Mouse (Mus musculus): Measurements from ENCODE around the gene Trappc5. TPM values are rescaled to one million over a fixed set of nuclear protein-coding genes. Genes with fewer than 3 reads are reported as not detected.

Trappc5 gene
- polyA plus RNA-seq, 1 experiment from 2014 or later = 43.6 TPM

DNA sequence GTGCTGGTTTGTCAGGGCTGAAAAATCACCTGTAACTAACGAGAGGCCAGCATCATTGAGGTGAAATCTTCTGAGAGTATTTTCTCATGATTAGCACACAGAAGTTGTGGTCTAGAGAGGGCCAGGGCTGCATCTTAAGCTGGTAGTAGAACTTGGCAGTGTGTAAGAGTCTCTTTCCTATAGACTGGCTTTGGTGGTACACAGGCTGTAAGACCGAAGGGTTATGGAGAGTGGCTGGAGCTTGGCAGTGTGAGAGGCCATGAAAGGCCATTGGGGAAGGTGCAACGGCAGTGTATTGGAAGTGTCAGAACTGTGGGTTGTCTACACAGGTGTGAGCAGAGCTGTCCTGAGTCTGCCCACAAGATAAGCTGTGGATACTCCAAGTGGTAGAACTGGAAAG is 34.2 kb downstream of the Trappc5 start:
- 81% methylated on average over 3 of the region's 3 CpGs for WGBS
- no peak overlapping the region for H3K27ac ChIP-seq (ENCODE audit: low read depth, low read length)
- no peaks in the 10 kb centered on the region for H3K9me3 ChIP-seq (ENCODE audit: control insufficient read depth, low read length)
- no peaks in the 10 kb centered on the region for H3K27me3 ChIP-seq (ENCODE audit: control insufficient read depth, insufficient read depth, low read length)
- no peak overlapping the region for H3K4me2 ChIP-seq (ENCODE audit: low read depth)
- H3K4me3 ChIP-seq (ENCODE audit: low read depth, low read length) = no peak overlapping the region
- ATAC-seq (ENCODE audit: insufficient read depth, low FRiP score, low TSS enrichment) = no peak
- DNase-seq (ENCODE audit: low spot score) = no peak
- no peaks in the 10 kb centered on the region for H3K36me3 ChIP-seq (ENCODE audit: control insufficient read depth, insufficient read depth, low read length)
- no peak overlapping the region for H3K9ac ChIP-seq (ENCODE audit: low read length)
- H3K4me1 ChIP-seq (ENCODE audit: control insufficient read depth, insufficient read depth, low read length) = no peaks in the 10 kb centered on the region

DNA sequence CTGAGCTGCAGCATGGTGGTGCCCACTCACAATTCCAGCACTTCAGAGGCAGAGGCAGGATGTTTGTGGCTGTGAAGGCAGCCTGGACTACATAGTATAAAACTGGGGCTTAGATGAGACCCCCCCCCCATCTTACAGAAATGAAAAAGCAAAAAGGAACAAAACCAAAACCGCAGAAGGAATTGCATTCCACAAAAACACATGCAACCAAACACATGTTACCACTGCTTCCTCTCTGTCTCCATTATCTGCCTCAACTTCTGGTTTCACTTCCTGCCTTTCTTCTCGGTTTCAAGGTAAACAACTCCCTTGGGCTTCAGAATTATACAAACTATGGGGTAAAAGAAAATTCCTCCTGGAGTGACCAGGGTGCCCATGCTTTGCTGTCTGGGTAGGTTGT is 35.5 kb downstream of the Trappc5 start:
- no peaks in the 10 kb centered on the region for H3K36me3 ChIP-seq (ENCODE audit: control insufficient read depth, insufficient read depth, low read length)
- H3K27ac ChIP-seq (ENCODE audit: low read depth, low read length) = no peak overlapping the region
- 64% methylated on average over 2 of the region's 2 CpGs for WGBS
- no peak overlapping the region for H3K4me3 ChIP-seq (ENCODE audit: low read depth, low read length)
- H3K4me1 ChIP-seq (ENCODE audit: control insufficient read depth, insufficient read depth, low read length) = no peaks in the 10 kb centered on the region
- H3K4me2 ChIP-seq (ENCODE audit: low read depth) = no peak overlapping the region
- DNase-seq (ENCODE audit: low spot score) = no peak
- ATAC-seq (ENCODE audit: insufficient read depth, low FRiP score, low TSS enrichment) = no peak
- H3K27me3 ChIP-seq (ENCODE audit: control insufficient read depth, insufficient read depth, low read length) = no peaks in the 10 kb centered on the region
- H3K9me3 ChIP-seq (ENCODE audit: control insufficient read depth, low read length) = no peaks in the 10 kb centered on the region
- no peak overlapping the region for H3K9ac ChIP-seq (ENCODE audit: low read length)

DNA sequence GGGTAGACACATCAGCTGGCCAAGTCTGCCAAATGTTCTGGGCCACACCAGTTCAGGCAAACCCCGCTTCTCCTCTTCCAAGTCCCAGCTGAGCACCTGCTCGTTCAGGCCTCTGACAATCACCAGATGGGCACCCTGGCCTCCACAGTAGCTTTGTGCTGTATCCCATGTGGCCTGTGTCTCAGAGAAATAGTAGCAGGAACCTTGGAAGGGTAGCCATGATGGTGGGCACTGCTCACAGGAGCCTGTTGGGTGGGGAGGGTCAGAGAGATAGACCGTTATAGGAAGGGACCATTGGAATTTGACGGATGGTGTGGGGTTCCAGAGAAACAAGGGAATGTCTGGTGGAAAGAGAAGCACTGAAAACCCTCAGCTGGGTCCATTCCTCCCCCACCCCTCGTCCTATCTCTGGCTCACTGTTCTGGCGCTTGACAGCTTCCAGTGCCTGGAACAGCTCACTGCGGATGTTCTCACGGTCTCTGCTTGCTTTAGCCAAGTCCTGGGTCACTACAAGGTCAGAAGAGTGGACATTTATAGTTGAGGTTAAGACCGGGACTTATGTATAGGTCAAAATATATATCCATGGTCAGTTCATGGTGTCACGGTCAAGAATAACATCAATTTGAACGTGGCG is 41.3 kb downstream of the Trappc5 start:
- no peaks in the 10 kb centered on the region for H3K27me3 ChIP-seq (ENCODE audit: control insufficient read depth, insufficient read depth, low read length)
- H3K27ac ChIP-seq (ENCODE audit: low read depth, low read length) = no peak overlapping the region
- no peak overlapping the region for H3K4me2 ChIP-seq (ENCODE audit: low read depth)
- no peaks in the 10 kb centered on the region for H3K9me3 ChIP-seq (ENCODE audit: control insufficient read depth, low read length)
- H3K4me3 ChIP-seq (ENCODE audit: low read depth, low read length) = no peak overlapping the region
- ATAC-seq (ENCODE audit: insufficient read depth, low FRiP score, low TSS enrichment) = no peak
- no peaks in the 10 kb centered on the region for H3K4me1 ChIP-seq (ENCODE audit: control insufficient read depth, insufficient read depth, low read length)
- no peak for DNase-seq (ENCODE audit: low spot score)
- H3K36me3 ChIP-seq (ENCODE audit: control insufficient read depth, insufficient read depth, low read length) = no peaks in the 10 kb centered on the region
- H3K9ac ChIP-seq (ENCODE audit: low read length) = no peak overlapping the region
- WGBS = 88% methylated on average over 12 of the region's 12 CpGs

DNA sequence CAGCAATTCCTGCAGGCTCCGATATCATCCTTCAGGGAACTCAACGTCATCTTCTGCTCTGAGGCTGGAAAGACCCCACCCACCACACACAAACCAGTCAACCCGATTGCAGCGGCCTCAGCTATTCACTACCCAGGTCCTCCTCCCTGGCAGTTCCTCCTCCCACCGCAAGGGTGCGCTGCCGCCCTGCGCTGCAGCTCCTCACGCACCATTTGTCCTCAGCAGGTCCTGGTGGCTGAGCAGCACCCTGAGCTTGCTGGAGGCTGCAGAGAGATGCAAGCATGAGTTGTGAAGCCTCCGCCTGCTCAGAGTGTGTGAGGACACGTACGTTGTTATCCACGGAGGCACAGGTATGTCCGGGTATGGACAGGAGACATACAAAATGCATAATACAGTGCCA is 42.5 kb downstream of the Trappc5 start:
- DNase-seq (ENCODE audit: low spot score) (peak; percentile 67), ATAC-seq (ENCODE audit: insufficient read depth, low FRiP score, low TSS enrichment) (peak; percentile 61; the same call in 1 of the 2 replicates)
- Histone ChIP-seq H3K36me3 (ENCODE audit: control insufficient read depth, insufficient read depth, low read length) (no peaks in the 10 kb centered on the region), H3K4me3 (ENCODE audit: low read depth, low read length) (no peak overlapping the region), H3K9me3 (ENCODE audit: control insufficient read depth, low read length) (no peaks in the 10 kb centered on the region), H3K27me3 (ENCODE audit: control insufficient read depth, insufficient read depth, low read length) (no peaks in the 10 kb centered on the region), H3K4me2 (ENCODE audit: low read depth) (no peak overlapping the region), H3K27ac (ENCODE audit: low read depth, low read length) (no peak overlapping the region), H3K9ac (ENCODE audit: low read length) (no peak overlapping the region), H3K4me1 (ENCODE audit: control insufficient read depth, insufficient read depth, low read length) (no peaks in the 10 kb centered on the region)
- 16% methylated on average over 14 of the region's 14 CpGs for WGBS

DNA sequence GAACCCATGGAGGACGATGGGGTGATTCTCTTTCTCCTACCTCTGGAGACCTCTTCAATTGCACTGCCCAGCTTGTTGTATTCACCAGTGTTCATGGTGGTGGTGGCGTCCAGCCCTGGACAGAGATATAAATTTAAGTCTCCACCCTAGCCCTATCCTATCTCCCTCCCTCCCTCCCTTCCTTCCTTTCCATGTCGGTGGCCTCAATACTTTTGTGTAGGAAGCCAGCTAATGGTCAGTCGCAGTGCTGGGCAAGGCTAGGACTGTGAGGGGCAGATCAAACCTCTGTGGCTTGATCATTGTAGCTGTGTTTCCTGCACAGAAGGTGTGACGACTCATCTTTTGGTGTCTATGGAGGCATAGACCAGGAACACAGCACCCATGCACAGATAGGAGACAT is 44.5 kb downstream of the Trappc5 start, which contains the start of gene Clec4g:
Clec4g (minus strand) TSS at position 101 of the 400 bp plus-strand sequence.
- H3K27ac ChIP-seq (ENCODE audit: low read depth, low read length) = no peak within 1 kb of the TSS
- H3K27me3 ChIP-seq (ENCODE audit: control insufficient read depth, insufficient read depth, low read length) = no peaks in the 10 kb centered on the region
- H3K9ac ChIP-seq (ENCODE audit: low read length) = no peak within 1 kb of the TSS
- no peak for ATAC-seq (ENCODE audit: insufficient read depth, low FRiP score, low TSS enrichment)
- DNase-seq (ENCODE audit: low spot score) = no peak
- H3K4me2 ChIP-seq (ENCODE audit: low read depth) = no peak within 1 kb of the TSS
- H3K9me3 ChIP-seq (ENCODE audit: control insufficient read depth, low read length) = no peaks in the 10 kb centered on the region
- no peaks in the 10 kb centered on the region for H3K4me1 ChIP-seq (ENCODE audit: control insufficient read depth, insufficient read depth, low read length)
- 78% methylated on average over 5 of the region's 5 CpGs for WGBS
- no peak within 1 kb of the TSS for H3K4me3 ChIP-seq (ENCODE audit: low read depth, low read length)
- H3K36me3 ChIP-seq (ENCODE audit: control insufficient read depth, insufficient read depth, low read length) = no peaks in the 10 kb centered on the region

DNA sequence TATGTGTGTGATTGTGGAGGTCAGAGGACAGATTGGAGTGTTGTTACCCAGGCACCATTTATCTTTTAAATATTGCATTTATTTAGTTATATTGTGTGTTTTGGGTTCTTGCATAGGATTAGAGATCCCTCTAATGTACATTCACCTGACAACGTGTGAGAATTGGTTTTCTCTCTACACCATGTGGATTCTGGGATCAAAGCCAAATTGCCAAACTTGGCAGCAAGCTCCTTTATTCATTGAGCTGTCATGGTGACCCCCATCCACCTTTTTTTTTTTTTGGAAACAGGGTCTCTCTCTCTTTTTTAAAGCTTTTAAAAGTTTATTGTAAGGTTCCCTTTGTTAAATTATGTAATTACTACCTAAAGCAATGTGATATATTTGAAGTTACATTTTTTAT is 44.9 kb downstream of the Trappc5 start:
- DNase-seq (ENCODE audit: low spot score) (no peak), ATAC-seq (ENCODE audit: insufficient read depth, low FRiP score, low TSS enrichment) (no peak)
- Histone ChIP-seq H3K36me3 (ENCODE audit: control insufficient read depth, insufficient read depth, low read length) (no peaks in the 10 kb centered on the region), H3K9me3 (ENCODE audit: control insufficient read depth, low read length) (no peaks in the 10 kb centered on the region), H3K9ac (ENCODE audit: low read length) (no peak overlapping the region), H3K4me2 (ENCODE audit: low read depth) (no peak overlapping the region), H3K27me3 (ENCODE audit: control insufficient read depth, insufficient read depth, low read length) (no peaks in the 10 kb centered on the region), H3K4me3 (ENCODE audit: low read depth, low read length) (no peak overlapping the region), H3K4me1 (ENCODE audit: control insufficient read depth, insufficient read depth, low read length) (no peaks in the 10 kb centered on the region), H3K27ac (ENCODE audit: low read depth, low read length) (no peak overlapping the region)
- 41% methylated on average over 1 of the region's 1 CpGs for WGBS

Other genes with a start within 250 kb of the Trappc5 start
- 2.9 TPM in 2 replicates for gene Pex11g, start 208.6 kb upstream of the Trappc5 start, polyA plus RNA-seq (2014; fragmentation: Nextera tagmentation; extraction: Ambion mirVana)
- 0.20 TPM in 1 of 2 replicates, not detected in the other for gene Tex45, start 205.4 kb upstream of the Trappc5 start, polyA plus RNA-seq (2014; fragmentation: Nextera tagmentation; extraction: Ambion mirVana)
- 29.9 and 36.8 TPM in 2 replicates for gene Zfp358, start 183.2 kb upstream of the Trappc5 start, polyA plus RNA-seq (2014; fragmentation: Nextera tagmentation; extraction: Ambion mirVana)
- gene Mcoln1, start 175.8 kb upstream of the Trappc5 start, polyA plus RNA-seq (2014; fragmentation: Nextera tagmentation; extraction: Ambion mirVana) = 50.3 and 56.0 TPM in 2 replicates
- gene Pnpla6, start 160.9 kb upstream of the Trappc5 start, polyA plus RNA-seq (2014; fragmentation: Nextera tagmentation; extraction: Ambion mirVana) = 17.9 and 20.7 TPM in 2 replicates
- gene C330021F23Rik, start 108.3 kb upstream of the Trappc5 start, polyA plus RNA-seq (2014; fragmentation: Nextera tagmentation; extraction: Ambion mirVana) = 4.8 and 5.6 TPM in 2 replicates
- gene Camsap3, start 89.0 kb upstream of the Trappc5 start, polyA plus RNA-seq (2014; fragmentation: Nextera tagmentation; extraction: Ambion mirVana) = 13.7 and 14.5 TPM in 2 replicates
- 61.6 and 68.3 TPM in 2 replicates for gene Xab2, start 55.0 kb upstream of the Trappc5 start, polyA plus RNA-seq (2014; fragmentation: Nextera tagmentation; extraction: Ambion mirVana)
- gene Pet100, start 54.8 kb upstream of the Trappc5 start, polyA plus RNA-seq (2014; fragmentation: Nextera tagmentation; extraction: Ambion mirVana) = 91.7 and 99.2 TPM in 2 replicates
- gene Pcp2, start 50.8 kb upstream of the Trappc5 start, polyA plus RNA-seq (2014; fragmentation: Nextera tagmentation; extraction: Ambion mirVana) = not detected in 2 replicates
- 17.3 and 25.2 TPM in 2 replicates for gene Stxbp2, start 45.3 kb upstream of the Trappc5 start, polyA plus RNA-seq (2014; fragmentation: Nextera tagmentation; extraction: Ambion mirVana)
- gene Retn, start 20.5 kb upstream of the Trappc5 start, polyA plus RNA-seq (2014; fragmentation: Nextera tagmentation; extraction: Ambion mirVana) = not detected in 2 replicates
- gene Mcemp1, start 10.5 kb upstream of the Trappc5 start, polyA plus RNA-seq (2014; fragmentation: Nextera tagmentation; extraction: Ambion mirVana) = not detected in 2 replicates
- gene Fcor, start 3.9 kb upstream of the Trappc5 start, polyA plus RNA-seq (2014; fragmentation: Nextera tagmentation; extraction: Ambion mirVana) = 7.9 and 11.3 TPM in 2 replicates
- 0.11 and 0.24 TPM in 2 replicates for gene Fcer2a, start 17.9 kb downstream of the Trappc5 start, polyA plus RNA-seq (2014; fragmentation: Nextera tagmentation; extraction: Ambion mirVana)
- 0.26 TPM in 1 of 2 replicates, not detected in the other for gene Clec4g, start 44.4 kb downstream of the Trappc5 start, polyA plus RNA-seq (2014; fragmentation: Nextera tagmentation; extraction: Ambion mirVana)
- not detected in 2 replicates for gene Cd209a, start 72.7 kb downstream of the Trappc5 start, polyA plus RNA-seq (2014; fragmentation: Nextera tagmentation; extraction: Ambion mirVana)
- not detected in 2 replicates for gene Cd209e, start 178.0 kb downstream of the Trappc5 start, polyA plus RNA-seq (2014; fragmentation: Nextera tagmentation; extraction: Ambion mirVana)
- not detected in 2 replicates for gene Cd209d, start 202.3 kb downstream of the Trappc5 start, polyA plus RNA-seq (2014; fragmentation: Nextera tagmentation; extraction: Ambion mirVana)

Measured in neural tube, embryonic 11.5 days (tissue).